Mouse (Mus musculus) forebrain, embryonic 16.5 days (tissue): Measurements from ENCODE around the gene Gm21887. TPM values are rescaled to one million over a fixed set of nuclear protein-coding genes. Genes with fewer than 3 reads are reported as not detected.
"Not testable (repeated sequence)": the region's sequence is repeated elsewhere in the genome, so short reads cannot be mapped to it uniquely, and the experiment has no call there.

Source experiments
- ATAC-seq: fragments of 200-750 bp; cut with Nextera tagmentation; 2 replicates; pipeline ENCODE4 v1.8.0; 2017; ENCODE audit warnings: mild to moderate bottlenecking, moderate library complexity
- H3K27ac ChIP-seq: fragments of 300-500 bp; sonication (generic); 2 replicates; pipeline ENCODE4 v1.5.1; 2014; ENCODE audit warnings: low read length, control low read depth
- H3K27me3 ChIP-seq: fragments of 300-500 bp; sonication (generic); replicated peaks from 2 replicates; pipeline ENCODE4 v1.6.1; 2014; ENCODE audit warnings: low read length; ENCODE audit not compliant: control insufficient read depth, insufficient read depth
- H3K36me3 ChIP-seq: fragments of 300-500 bp; sonication (generic); 2 replicates; pipeline ENCODE4 v1.6.1; 2014; ENCODE audit not compliant: control insufficient read depth, insufficient read depth
- H3K4me1 ChIP-seq: fragments of 300-500 bp; sonication (generic); replicated peaks from 2 replicates; pipeline ENCODE4 v1.6.1; 2014; ENCODE audit warnings: low read length; ENCODE audit not compliant: control insufficient read depth, insufficient read depth
- H3K4me2 ChIP-seq: fragments of 300-500 bp; sonication (generic); 2 replicates; pipeline ENCODE4 v1.6.1; 2014; ENCODE audit warnings: mild to moderate bottlenecking, low read length, control low read depth
- H3K4me3 ChIP-seq: fragments of 300-500 bp; sonication (generic); replicated peaks from 2 replicates; pipeline ENCODE4 v1.5.1; 2014; ENCODE audit warnings: mild to moderate bottlenecking, low read length, control low read depth
- H3K9ac ChIP-seq: fragments of 300-500 bp; sonication (generic); replicated peaks from 2 replicates; pipeline ENCODE4 v1.6.1; 2014; ENCODE audit warnings: low read depth, low read length, control low read depth
- H3K9me3 ChIP-seq: fragments of 300-500 bp; sonication (generic); 2 replicates; pipeline ENCODE4 v1.6.1; 2016; ENCODE audit warnings: low read length; ENCODE audit not compliant: control insufficient read depth
- WGBS: fragments of 180-500 bp; shearing (Covaris S2); extraction: QIAGEN DNeasy Blood & Tissue Kit; methylation state at CpG from one replicate; pipeline ENCODE4 v1.1.7; 2014; 5-methylcytosine and 5-hydroxymethylcytosine counted together
- polyA plus RNA-seq: library from polyadenylated mRNA; unstranded; fragments of >200 nt; fragmentation: Nextera tagmentation; extraction: Ambion mirVana; gene quantifications from 2 replicates; pipeline ENCODE4 v1.2.1, GENCODE M21; 2015

The Gm21887 gene
- polyA plus RNA-seq, 1 experiment from 2014 or later: 293 TPM

GRCm38 (mm10) chrX:170018571-170019218, 9.2 kb downstream of the Gm21887 start:
- not testable (repeated sequence) for H3K4me1 ChIP-seq, H3K27ac ChIP-seq, H3K27me3 ChIP-seq, H3K4me3 ChIP-seq, H3K9ac ChIP-seq, H3K4me2 ChIP-seq
- peaks cover 20% of the 10 kb centered on the region for H3K9me3 ChIP-seq
- H3K36me3 ChIP-seq: peaks cover 12% of the 10 kb centered on the region
- 85% methylated on average over 66 of the region's 66 CpGs for WGBS
- ATAC-seq: peak; percentile 53

- H3K4me1 ChIP-seq, H3K27ac ChIP-seq, H3K4me2 ChIP-seq, H3K9ac ChIP-seq, H3K4me3 ChIP-seq, H3K27me3 ChIP-seq: not testable (repeated sequence)
- ATAC-seq: peak; percentile 35
- peaks cover 20% of the 10 kb centered on the region for H3K9me3 ChIP-seq
- 79% methylated on average over 30 of the region's 30 CpGs for WGBS
- peaks cover 12% of the 10 kb centered on the region for H3K36me3 ChIP-seq
Observed at GRCm38 (mm10) chrX:170019219-170019953, 9.9 kb downstream of the Gm21887 start.

- peaks cover 20% of the 10 kb centered on the region for H3K9me3 ChIP-seq
- 45% methylated on average over 14 of the region's 14 CpGs for WGBS
- H3K36me3 ChIP-seq: peaks cover 12% of the 10 kb centered on the region
- not testable (repeated sequence) for ATAC-seq, H3K4me1 ChIP-seq, H3K4me2 ChIP-seq, H3K9ac ChIP-seq, H3K4me3 ChIP-seq, H3K27me3 ChIP-seq
- peak overlapping the region; percentile 50 for H3K27ac ChIP-seq
Observed at GRCm38 (mm10) chrX:170019954-170020689, 10.7 kb downstream of the Gm21887 start.

GRCm38 (mm10) chrX:170020690-170021050, 11.2 kb downstream of the Gm21887 start:
- WGBS: 33% methylated on average over 9 of the region's 9 CpGs
- H3K36me3 ChIP-seq: peaks cover 12% of the 10 kb centered on the region
- H3K9me3 ChIP-seq: peaks cover 20% of the 10 kb centered on the region
- peak; percentile 18 for ATAC-seq
- not testable (repeated sequence) for H3K4me2 ChIP-seq, H3K27ac ChIP-seq, H3K4me3 ChIP-seq, H3K27me3 ChIP-seq, H3K9ac ChIP-seq, H3K4me1 ChIP-seq

- not testable (repeated sequence) for ATAC-seq, H3K4me2 ChIP-seq, H3K9ac ChIP-seq, H3K27me3 ChIP-seq, H3K4me1 ChIP-seq, H3K4me3 ChIP-seq
- Histone ChIP-seq H3K9me3 (peaks cover 20% of the 10 kb centered on the region), H3K36me3 (peaks cover 12% of the 10 kb centered on the region), H3K27ac (peak overlapping the region; percentile 50; the same call in 1 of the 2 replicates)
- 74% methylated on average over 12 of the region's 12 CpGs for WGBS
Observed at GRCm38 (mm10) chrX:170021205-170021604, 11.7 kb downstream of the Gm21887 start.

GRCm38 (mm10) chrX:170021750-170022461, 12.4 kb downstream of the Gm21887 start:
- not testable (repeated sequence) for H3K4me3 ChIP-seq, H3K4me2 ChIP-seq, H3K4me1 ChIP-seq, H3K9ac ChIP-seq, H3K27me3 ChIP-seq
- 0 out of 2 replicates have a peak, but pooled peaks have one; percentile 13 for ATAC-seq
- H3K36me3 ChIP-seq: peaks cover 12% of the 10 kb centered on the region
- H3K9me3 ChIP-seq: peaks cover 20% of the 10 kb centered on the region
- WGBS: 41% methylated on average over 15 of the region's 15 CpGs
- H3K27ac ChIP-seq: 0 out of 2 replicates have a peak overlapping the region, but pooled peaks have one; percentile 2

Other genes with a start within 250 kb of the Gm21887 start
- gene 4933400A11Rik, start 230.0 kb upstream of the Gm21887 start, polyA plus RNA-seq: not detected in 2 replicates